Mouse (Mus musculus): ENCODE measurements around the gene Tcp11. TPM values are rescaled to one million over a fixed set of nuclear protein-coding genes. Genes with fewer than 3 reads are reported as not detected.

The Tcp11 gene
- polyA plus RNA-seq, 2 experiments = 1.0 to 2.8 TPM

GRCm38 (mm10) chr17:28030446-28030845 lies 50.0 kb downstream of the Tcp11 start:
- 80% methylated on average over 10 of the region's 10 CpGs for WGBS
- no peak for ATAC-seq (ENCODE audit: low FRiP score, low read depth)
- Histone ChIP-seq H3K4me2 (replicated peaks; ENCODE audit: low read depth, low read length, severe bottlenecking) (no peak overlapping the region), H3K9me3 (ENCODE audit: control insufficient read depth, low read length) (no peaks in the 10 kb centered on the region), H3K9ac (ENCODE audit: low read depth, low read length, severe bottlenecking) (no peak overlapping the region), H3K4me1 (ENCODE audit: control insufficient read depth, insufficient read depth, low read length) (peaks cover 28% of the 10 kb centered on the region), H3K27me3 (ENCODE audit: control insufficient read depth, insufficient read depth, low read length) (no peaks in the 10 kb centered on the region), H3K36me3 (ENCODE audit: control insufficient read depth, insufficient read depth, low read length) (peaks cover 8% of the 10 kb centered on the region; the same call in 1 of the 2 replicates), H3K27ac (replicated peaks; ENCODE audit: low read depth, low read length) (no peak overlapping the region), H3K4me3 (replicated peaks; ENCODE audit: low read length) (no peak overlapping the region)
- TF ChIP-seq POLR2A (IDR thresholded peaks at IDR 0.05; ENCODE audit: borderline replicate concordance, extremely low read depth, insufficient read depth, insufficient read length) = no peak
- DNase-seq (ENCODE audit: low spot score) = no peak

- no peaks in the 10 kb centered on the region for H3K27me3 ChIP-seq (ENCODE audit: control insufficient read depth, insufficient read depth, low read length)
- no peak for TF ChIP-seq POLR2A (IDR thresholded peaks at IDR 0.05; ENCODE audit: borderline replicate concordance, extremely low read depth, insufficient read depth, insufficient read length)
- DNase-seq (ENCODE audit: low spot score) = no peak
- no peak overlapping the region for H3K4me2 ChIP-seq (replicated peaks; ENCODE audit: low read depth, low read length, severe bottlenecking)
- no peak overlapping the region for H3K4me3 ChIP-seq (replicated peaks; ENCODE audit: low read length)
- peaks cover 6% of the 10 kb centered on the region; the same call in 1 of the 2 replicates for H3K36me3 ChIP-seq (ENCODE audit: control insufficient read depth, insufficient read depth, low read length)
- no peaks in the 10 kb centered on the region for H3K9me3 ChIP-seq (ENCODE audit: control insufficient read depth, low read length)
- peaks cover 35% of the 10 kb centered on the region for H3K4me1 ChIP-seq (ENCODE audit: control insufficient read depth, insufficient read depth, low read length)
- 0 out of 2 replicates have a peak overlapping the region, but pooled peaks have one; percentile 9 for H3K27ac ChIP-seq (replicated peaks; ENCODE audit: low read depth, low read length)
- no peak for ATAC-seq (ENCODE audit: low FRiP score, low read depth)
- H3K9ac ChIP-seq (ENCODE audit: low read depth, low read length, severe bottlenecking) = no peak overlapping the region
- WGBS = 35% methylated on average over 2 of the region's 2 CpGs
Measured at GRCm38 (mm10) chr17:28029308-28029707, 51.1 kb downstream of the Tcp11 start.

GRCm38 (mm10) chr17:28028236-28028635 lies 52.2 kb downstream of the Tcp11 start:
- H3K4me1 ChIP-seq (ENCODE audit: control insufficient read depth, insufficient read depth, low read length) = peaks cover 41% of the 10 kb centered on the region
- 21% methylated on average over 10 of the region's 10 CpGs for WGBS
- no peak overlapping the region for H3K9ac ChIP-seq (ENCODE audit: low read depth, low read length, severe bottlenecking)
- no peaks in the 10 kb centered on the region for H3K9me3 ChIP-seq (ENCODE audit: control insufficient read depth, low read length)
- DNase-seq (ENCODE audit: low spot score) (no peak), ATAC-seq (ENCODE audit: low FRiP score, low read depth) (no peak)
- no peak overlapping the region for H3K4me2 ChIP-seq (replicated peaks; ENCODE audit: low read depth, low read length, severe bottlenecking)
- no peaks in the 10 kb centered on the region for H3K27me3 ChIP-seq (ENCODE audit: control insufficient read depth, insufficient read depth, low read length)
- H3K4me3 ChIP-seq (replicated peaks; ENCODE audit: low read length) = no peak overlapping the region
- H3K27ac ChIP-seq (replicated peaks; ENCODE audit: low read depth, low read length) = no peak overlapping the region
- peaks cover 6% of the 10 kb centered on the region; the same call in 1 of the 2 replicates for H3K36me3 ChIP-seq (ENCODE audit: control insufficient read depth, insufficient read depth, low read length)
- TF ChIP-seq POLR2A (IDR thresholded peaks at IDR 0.05; ENCODE audit: borderline replicate concordance, extremely low read depth, insufficient read depth, insufficient read length) = no peak

DNA sequence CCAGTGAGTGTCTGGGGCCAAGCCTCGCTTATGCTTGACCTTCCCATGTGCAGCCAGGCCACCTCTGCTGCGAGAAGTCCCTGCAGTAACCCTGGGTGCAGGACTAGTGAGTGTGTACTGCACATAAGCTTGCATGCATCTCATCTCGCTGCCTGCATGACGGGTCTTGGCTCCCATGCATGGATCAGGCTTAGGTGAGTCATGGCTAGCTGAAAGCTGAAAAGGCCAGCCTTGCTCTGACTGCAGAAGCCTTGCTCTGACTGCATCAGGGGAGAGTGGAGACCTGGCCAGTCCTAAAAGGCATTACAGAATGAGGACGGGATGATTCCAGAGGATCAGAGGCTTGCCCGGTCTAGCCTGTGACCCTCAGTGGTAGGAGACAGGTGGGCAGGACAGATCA lies 53.2 kb downstream of the Tcp11 start:
- H3K9ac ChIP-seq (ENCODE audit: low read depth, low read length, severe bottlenecking) = 0 out of 2 replicates have a peak overlapping the region, but pooled peaks have one; percentile 18
- DNase-seq (ENCODE audit: low spot score) (no peak), ATAC-seq (ENCODE audit: low FRiP score, low read depth) (no peak)
- no peak overlapping the region for H3K4me3 ChIP-seq (replicated peaks; ENCODE audit: low read length)
- no peaks in the 10 kb centered on the region for H3K9me3 ChIP-seq (ENCODE audit: control insufficient read depth, low read length)
- peaks cover 4% of the 10 kb centered on the region; the same call in 1 of the 2 replicates for H3K36me3 ChIP-seq (ENCODE audit: control insufficient read depth, insufficient read depth, low read length)
- TF ChIP-seq POLR2A (IDR thresholded peaks at IDR 0.05; ENCODE audit: borderline replicate concordance, extremely low read depth, insufficient read depth, insufficient read length) = no peak
- no peaks in the 10 kb centered on the region for H3K27me3 ChIP-seq (ENCODE audit: control insufficient read depth, insufficient read depth, low read length)
- WGBS = 97% methylated on average over 6 of the region's 6 CpGs
- H3K4me1 ChIP-seq (ENCODE audit: control insufficient read depth, insufficient read depth, low read length) = peaks cover 50% of the 10 kb centered on the region
- H3K4me2 ChIP-seq (replicated peaks; ENCODE audit: low read depth, low read length, severe bottlenecking) = no peak overlapping the region
- 0 out of 2 replicates have a peak overlapping the region, but pooled peaks have one; percentile 13 for H3K27ac ChIP-seq (replicated peaks; ENCODE audit: low read depth, low read length)

DNA sequence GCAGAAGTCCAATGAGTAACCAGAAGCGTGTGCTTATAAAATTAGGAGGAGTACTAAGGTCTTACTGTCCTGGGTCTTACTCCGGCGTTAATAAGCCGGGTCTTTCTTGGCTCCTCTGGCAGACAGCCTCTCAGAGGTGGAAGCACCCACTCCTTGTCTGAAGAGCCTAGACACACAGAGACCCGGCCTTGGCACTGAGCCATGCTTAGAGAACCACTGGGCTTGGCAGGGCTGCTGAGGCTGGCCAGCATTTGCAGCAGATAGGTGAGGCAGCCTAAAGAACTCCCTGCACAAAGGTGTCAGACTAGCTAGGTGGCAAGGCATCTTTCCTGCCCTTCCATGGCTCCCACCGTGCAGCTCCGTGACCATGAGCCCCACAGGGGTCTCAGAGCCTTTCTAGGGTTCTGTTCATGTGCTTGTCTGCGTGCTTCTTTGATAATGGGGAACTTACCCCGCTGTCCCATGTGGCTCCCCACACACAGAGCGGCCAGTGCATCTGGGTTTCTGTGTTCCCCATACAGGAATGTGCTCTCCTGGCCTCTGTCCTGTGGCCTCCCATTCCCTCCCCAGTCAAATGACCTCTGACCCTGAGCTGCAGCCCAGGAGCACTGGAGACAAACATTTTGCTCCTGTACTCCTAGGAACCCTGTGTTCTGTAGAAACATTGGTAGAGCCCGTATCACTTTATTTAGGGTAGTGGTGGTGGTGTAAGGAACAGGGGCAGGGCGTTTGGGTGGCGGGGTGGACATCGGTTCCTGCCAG lies 54.1 kb downstream of the Tcp11 start:
- Histone ChIP-seq H3K4me3 (replicated peaks; ENCODE audit: low read length) (no peak overlapping the region), H3K4me1 (ENCODE audit: control insufficient read depth, insufficient read depth, low read length) (peaks cover 59% of the 10 kb centered on the region), H3K27ac (replicated peaks; ENCODE audit: low read depth, low read length) (peak overlapping the region; percentile 68), H3K36me3 (ENCODE audit: control insufficient read depth, insufficient read depth, low read length) (peaks cover 4% of the 10 kb centered on the region; the same call in 1 of the 2 replicates), H3K9ac (ENCODE audit: low read depth, low read length, severe bottlenecking) (peak overlapping the region; percentile 18; the same call in 1 of the 2 replicates), H3K27me3 (ENCODE audit: control insufficient read depth, insufficient read depth, low read length) (no peaks in the 10 kb centered on the region), H3K4me2 (replicated peaks; ENCODE audit: low read depth, low read length, severe bottlenecking) (no peak overlapping the region), H3K9me3 (ENCODE audit: control insufficient read depth, low read length) (no peaks in the 10 kb centered on the region)
- ATAC-seq (ENCODE audit: low FRiP score, low read depth) (no peak), DNase-seq (ENCODE audit: low spot score) (no peak)
- WGBS = 62% methylated on average over 14 of the region's 14 CpGs
- no peak for TF ChIP-seq POLR2A (IDR thresholded peaks at IDR 0.05; ENCODE audit: borderline replicate concordance, extremely low read depth, insufficient read depth, insufficient read length)
